Comparison of ENCODE assay signal across 9 mouse cellular contexts in the genomic region with DNA sequence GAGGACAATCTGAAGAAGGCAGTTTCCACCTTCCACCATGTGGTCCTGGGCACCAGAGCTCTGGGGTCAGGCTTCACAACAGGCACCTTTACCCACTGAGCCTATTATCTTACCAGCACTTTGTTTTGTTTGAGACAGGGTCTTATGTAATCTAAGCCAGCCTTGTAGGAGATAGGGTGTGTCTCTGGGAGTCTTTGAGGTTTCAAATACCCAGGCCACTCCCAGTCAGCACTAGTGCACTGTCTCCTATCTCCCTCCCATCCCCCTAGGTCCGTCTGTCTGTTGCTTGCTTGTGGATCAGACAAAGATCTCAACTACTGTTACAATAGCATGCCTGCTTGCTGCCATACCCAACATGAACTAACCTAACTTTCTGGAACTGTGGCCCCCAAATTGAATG.
DNase-seq lines count a peak whose midpoint lies in the region; ATAC-seq and TF ChIP-seq lines count a peak whose summit lies in the region.
"Had no signal": no experiment of that assay in that cellular context is flagged by ENCODE, and none has a peak within 500 bp of the region (broad histone marks: within the 10 kb centered on the region; RNA-seq: fewer than 3 reads in every experiment).

No protein-coding gene starts in this region.

- WGBS in kidney, embryonic 16.5 days = 20% methylated on average over 1 of the region's 1 CpGs
- 3% methylated on average over 1 of the region's 1 CpGs for WGBS in liver, embryonic 15.5 days (ENCODE audit: insufficient replicate concordance)
- WGBS in stomach, postnatal 0 days = 25% methylated on average over 1 of the region's 1 CpGs
- 35% methylated on average over 1 of the region's 1 CpGs for WGBS in hindbrain, postnatal 0 days

- DNase-seq in kidney, adult 18-20 months = no peak
- peak; percentile 86 for DNase-seq in ZHBTc4 (ENCODE audit: low read depth, low spot score)
- DNase-seq in stomach, postnatal 0 days (ENCODE audit: low spot score) = no peak
- no peak for DNase-seq in hindbrain, postnatal 0 days (ENCODE audit: low spot score)
- DNase-seq in thymus, postnatal 25 days = no peak
- DNase-seq: cerebellum, adult 2 months had no signal

- no peaks in the 10 kb centered on the region for H3K36me3 ChIP-seq in kidney, embryonic 16.5 days (ENCODE audit: insufficient read depth, low read length)
- no peaks in the 10 kb centered on the region for H3K36me3 ChIP-seq in liver, embryonic 15.5 days (replicated peaks)
- H3K36me3 ChIP-seq in stomach, postnatal 0 days (ENCODE audit: control insufficient read depth, insufficient read depth, low read length) = no peaks in the 10 kb centered on the region
- H3K36me3 ChIP-seq in hindbrain, postnatal 0 days (ENCODE audit: insufficient read depth, low read length) = no peaks in the 10 kb centered on the region

- peak; percentile 42; the same call in 1 of the 2 replicates for ATAC-seq in kidney, embryonic 16.5 days (ENCODE audit: low FRiP score, low TSS enrichment)
- ATAC-seq in liver, embryonic 15.5 days (ENCODE audit: insufficient read depth) = peak; percentile 84
- ATAC-seq in stomach, postnatal 0 days (ENCODE audit: low FRiP score, low TSS enrichment) = no peak
- no peak for ATAC-seq in hindbrain, postnatal 0 days

- H3K9ac ChIP-seq in kidney, embryonic 16.5 days (replicated peaks; ENCODE audit: low read length) = no peak overlapping the region
- H3K9ac ChIP-seq in liver, embryonic 15.5 days = no peak overlapping the region
- H3K9ac ChIP-seq in stomach, postnatal 0 days (ENCODE audit: low read length) = no peak overlapping the region
- no peak overlapping the region for H3K9ac ChIP-seq in hindbrain, postnatal 0 days (replicated peaks; ENCODE audit: low read length)

- H3K4me2 ChIP-seq in kidney, embryonic 16.5 days (replicated peaks; ENCODE audit: low read depth, low read length) = 0 out of 2 replicates have a peak overlapping the region, but pooled peaks have one; percentile 33
- peak overlapping the region; percentile 32 for H3K4me2 ChIP-seq in liver, embryonic 15.5 days
- no peak overlapping the region for H3K4me2 ChIP-seq in stomach, postnatal 0 days (replicated peaks; ENCODE audit: low read depth)
- H3K4me2 ChIP-seq in hindbrain, postnatal 0 days (ENCODE audit: low read depth, low read length) = no peak overlapping the region

- no peak for TF ChIP-seq CTCF in stomach, postnatal 0 days (IDR thresholded peaks at IDR 0.05; ENCODE audit: low read depth)
- TF ChIP-seq CTCF in hindbrain, postnatal 0 days (IDR thresholded peaks at IDR 0.05; ENCODE audit: low read depth) = no peak

- H3K27me3 ChIP-seq in kidney, embryonic 16.5 days (ENCODE audit: insufficient read depth, low read length) = no peaks in the 10 kb centered on the region
- H3K27me3 ChIP-seq in liver, embryonic 15.5 days = no peaks in the 10 kb centered on the region
- H3K27me3 ChIP-seq in stomach, postnatal 0 days (ENCODE audit: control insufficient read depth, insufficient read depth, low read length) = no peaks in the 10 kb centered on the region
- no peaks in the 10 kb centered on the region for H3K27me3 ChIP-seq in hindbrain, postnatal 0 days (ENCODE audit: insufficient read depth, low read length)

- peak overlapping the region; percentile 1; the same call in 1 of the 2 replicates for H3K27ac ChIP-seq in kidney, embryonic 16.5 days (ENCODE audit: low read length)
- peak overlapping the region; percentile 51 for H3K27ac ChIP-seq in liver, embryonic 15.5 days (replicated peaks)
- 0 out of 2 replicates have a peak overlapping the region, but pooled peaks have one; percentile 35 for H3K27ac ChIP-seq in stomach, postnatal 0 days (replicated peaks)
- no peak overlapping the region for H3K27ac ChIP-seq in hindbrain, postnatal 0 days
- H3K27ac ChIP-seq: midbrain, embryonic 10.5 days had no signal

- H3K4me1 ChIP-seq in kidney, embryonic 16.5 days (ENCODE audit: insufficient read depth, low read length) = peaks cover 26% of the 10 kb centered on the region
- H3K4me1 ChIP-seq in liver, embryonic 15.5 days (replicated peaks) = peaks cover 81% of the 10 kb centered on the region
- peaks cover 4% of the 10 kb centered on the region; the same call in 1 of the 2 replicates for H3K4me1 ChIP-seq in stomach, postnatal 0 days (replicated peaks; ENCODE audit: control insufficient read depth, insufficient read depth)
- peaks cover 10% of the 10 kb centered on the region; the same call in 1 of the 2 replicates for H3K4me1 ChIP-seq in hindbrain, postnatal 0 days (ENCODE audit: insufficient read depth, low read length)

- no peak overlapping the region for H3K4me3 ChIP-seq in kidney, embryonic 16.5 days (ENCODE audit: low read length)
- no peak overlapping the region for H3K4me3 ChIP-seq in liver, embryonic 15.5 days (replicated peaks)
- no peak overlapping the region for H3K4me3 ChIP-seq in stomach, postnatal 0 days (ENCODE audit: low read depth, low read length)
- no peak overlapping the region for H3K4me3 ChIP-seq in hindbrain, postnatal 0 days (ENCODE audit: low read length)
- H3K4me3 ChIP-seq: midbrain, embryonic 10.5 days had no signal

- H3K9me3 ChIP-seq in kidney, embryonic 16.5 days (ENCODE audit: low read length) = no peaks in the 10 kb centered on the region
- H3K9me3 ChIP-seq in liver, embryonic 15.5 days (replicated peaks) = no peaks in the 10 kb centered on the region
- H3K9me3 ChIP-seq in stomach, postnatal 0 days (ENCODE audit: control insufficient read depth, low read length) = no peaks in the 10 kb centered on the region
- H3K9me3 ChIP-seq in hindbrain, postnatal 0 days (ENCODE audit: low read length) = no peaks in the 10 kb centered on the region
- H3K9me3 ChIP-seq: midbrain, embryonic 10.5 days had no signal

- TF ChIP-seq EP300 in stomach, postnatal 0 days (optimal IDR thresholded peaks at IDR 0.05) = no peak

Comparison
In these comparisons a context has a peak if more than half of its experiments do, and no peak if none do; other contexts are left out.
1. ATAC-seq: peak in kidney, embryonic 16.5 days (single experiment) and liver, embryonic 15.5 days (single experiment); none in stomach, postnatal 0 days (single experiment) and hindbrain, postnatal 0 days (single experiment).
2. H3K4me2 ChIP-seq: peak in kidney, embryonic 16.5 days (single experiment) and liver, embryonic 15.5 days (single experiment); none in stomach, postnatal 0 days (single experiment) and hindbrain, postnatal 0 days (single experiment).